Mouse (Mus musculus) CH12.LX (cell line): Measurements from ENCODE around the gene Gm9821. TPM values are rescaled to one million over a fixed set of nuclear protein-coding genes. Genes with fewer than 3 reads are reported as not detected.

Experiments used
- DNase-seq: peaks from one replicate; pipeline ENCODE4 v3.0.0-alpha.2; 2013; ENCODE audit errors: extremely low read depth
- H3K27ac ChIP-seq: 2 replicates; pipeline ENCODE4 v1.5.1; 2012; ENCODE audit warnings: low read depth, mild to moderate bottlenecking, control low read depth, moderate library complexity; ENCODE audit not compliant: insufficient read depth
- H3K27me3 ChIP-seq: replicated peaks from 2 replicates; pipeline ENCODE3; 2012; ENCODE audit warnings: inconsistent platforms
- H3K36me3 ChIP-seq, 2 experiments: replicated peaks in 1 of 2; 2 replicates each; pipeline versions ENCODE3 to v1.6.1; 2012; ENCODE audit warnings: inconsistent platforms in 1 of 2, low read length in 1 of 2, mild to moderate bottlenecking in 1 of 2, mixed read lengths in 1 of 2, moderate library complexity in 1 of 2; ENCODE audit not compliant: control insufficient read depth in 1 of 2, insufficient read depth in 1 of 2
- H3K4me1 ChIP-seq, 2 experiments: 2 replicates each; pipeline ENCODE4 v1.6.1; 2012; ENCODE audit warnings: inconsistent platforms in 1 of 2, moderate library complexity in 1 of 2; ENCODE audit not compliant: insufficient read depth in 2 of 2, control insufficient read depth in 1 of 2
- H3K4me2 ChIP-seq: 2 replicates; pipeline ENCODE4 v1.6.1; 2012; ENCODE audit warnings: low read depth, mild to moderate bottlenecking, control low read depth; ENCODE audit not compliant: poor library complexity, insufficient read depth, severe bottlenecking
- H3K4me3 ChIP-seq, 3 experiments: fragments of 150-350 bp in 1 of 3; sonication (generic) in 1 of 3; replicated peaks in 1 of 3; 2 replicates each; pipeline versions ENCODE3 to v1.5.1; 2011 to 2012; ENCODE audit warnings: low read depth in 2 of 3, low read length in 2 of 3, mild to moderate bottlenecking in 2 of 3, moderate library complexity in 2 of 3, control low read depth in 1 of 3, improper control_type of control experiment in 1 of 3, inconsistent platforms in 1 of 3, mixed read lengths in 1 of 3; ENCODE audit not compliant: poor library complexity in 1 of 3
- H3K79me2 ChIP-seq: replicated peaks from 2 replicates; pipeline ENCODE4 v1.6.1; 2012; ENCODE audit warnings: mild to moderate bottlenecking, moderate library complexity; ENCODE audit not compliant: control insufficient read depth, poor library complexity, insufficient read depth, severe bottlenecking; ENCODE audit errors: extremely low read depth
- H3K9ac ChIP-seq: 2 replicates; pipeline ENCODE4 v1.6.1; 2012; ENCODE audit warnings: low read depth, mild to moderate bottlenecking, control low read depth, moderate library complexity; ENCODE audit not compliant: insufficient read depth
- H3K9me3 ChIP-seq: replicated peaks from 2 replicates; pipeline ENCODE3; 2012; ENCODE audit warnings: low read length, inconsistent platforms, mixed read lengths
- BHLHE40 ChIP-seq: IDR thresholded peaks from 2 replicates; pipeline ENCODE4 v1.6.1; 2011; ENCODE audit warnings: mild to moderate bottlenecking, low read depth, low read length, improper control_type of control experiment
- CHD2 ChIP-seq: IDR thresholded peaks from 2 replicates; pipeline ENCODE4 v1.6.1; 2011; ENCODE audit warnings: low read length, improper control_type of control experiment
- E2F4 ChIP-seq: IDR thresholded peaks from 2 replicates; pipeline ENCODE4 v1.6.1; 2011; ENCODE audit warnings: low read depth, low read length, improper control_type of control experiment; ENCODE audit not compliant: insufficient replicate concordance
- HCFC1 ChIP-seq: IDR thresholded peaks from 2 replicates; pipeline ENCODE4 v1.6.1; 2012; ENCODE audit warnings: low read depth, mild to moderate bottlenecking, inconsistent platforms, low read length, improper control_type of control experiment
- KAT2A ChIP-seq: IDR thresholded peaks from 2 replicates; pipeline ENCODE4 v1.6.1; 2012; ENCODE audit warnings: low read length, improper control_type of control experiment, inconsistent platforms; ENCODE audit not compliant: insufficient replicate concordance
- MAFK ChIP-seq: IDR thresholded peaks from 2 replicates; pipeline ENCODE4 v1.6.1; 2011; ENCODE audit warnings: low read length, improper control_type of control experiment; ENCODE audit not compliant: insufficient replicate concordance
- MAX ChIP-seq: IDR thresholded peaks from 2 replicates; pipeline ENCODE4 v1.6.1; 2011; ENCODE audit warnings: low read length, improper control_type of control experiment
- MAZ ChIP-seq: IDR thresholded peaks from 2 replicates; pipeline ENCODE4 v1.6.1; 2012; ENCODE audit warnings: low read depth, mild to moderate bottlenecking, inconsistent platforms, low read length, improper control_type of control experiment, moderate library complexity
- MEF2A ChIP-seq: IDR thresholded peaks from 2 replicates; pipeline ENCODE4 v1.6.1; 2014; ENCODE audit warnings: low read depth, mild to moderate bottlenecking, inconsistent platforms, low read length, improper control_type of control experiment, borderline replicate concordance
- MXI1 ChIP-seq: IDR thresholded peaks from 2 replicates; pipeline ENCODE4 v1.6.1; 2011; ENCODE audit warnings: mild to moderate bottlenecking, low read depth, low read length, improper control_type of control experiment
- NELFE ChIP-seq: IDR thresholded peaks from 2 replicates; pipeline ENCODE4 v1.6.1; 2011; ENCODE audit warnings: low read depth, low read length, improper control_type of control experiment
- NRF1 ChIP-seq: IDR thresholded peaks from 2 replicates; pipeline ENCODE4 v1.6.1; 2014; ENCODE audit warnings: low read depth, mild to moderate bottlenecking, inconsistent platforms, low read length, improper control_type of control experiment, moderate library complexity
- PAX5 ChIP-seq: IDR thresholded peaks from 2 replicates; pipeline ENCODE4 v1.6.1; 2012; ENCODE audit warnings: low read length, inconsistent platforms, mixed read lengths
- POLR2A ChIP-seq: IDR thresholded peaks from 2 replicates; pipeline ENCODE4 v1.6.1; 2011; ENCODE audit warnings: low read depth, mild to moderate bottlenecking, improper control_type of control experiment, low read length
- RAD21 ChIP-seq: IDR thresholded peaks from 2 replicates; pipeline ENCODE4 v1.6.1; 2011; ENCODE audit warnings: low read depth, mild to moderate bottlenecking, low read length, improper control_type of control experiment, moderate library complexity
- RCOR1 ChIP-seq: conservative IDR thresholded peaks from 2 replicates; pipeline ENCODE4 v1.6.1; 2012; ENCODE audit warnings: low read depth, mild to moderate bottlenecking, inconsistent platforms, low read length, improper control_type of control experiment
- SIN3A ChIP-seq: IDR thresholded peaks from 2 replicates; pipeline ENCODE4 v1.6.1; 2012; ENCODE audit warnings: low read length, improper control_type of control experiment, inconsistent platforms
- SMC3 ChIP-seq: IDR thresholded peaks from 2 replicates; pipeline ENCODE4 v1.6.1; 2011; ENCODE audit warnings: low read depth, low read length, improper control_type of control experiment
- TBP ChIP-seq: conservative IDR thresholded peaks from 2 replicates; pipeline ENCODE4 v1.6.1; 2011; ENCODE audit warnings: low read depth, low read length, improper control_type of control experiment
- TCF12 ChIP-seq: IDR thresholded peaks from 2 replicates; pipeline ENCODE4 v1.6.1; 2014; ENCODE audit warnings: low read depth, mild to moderate bottlenecking, inconsistent platforms, low read length, improper control_type of control experiment
- USF2 ChIP-seq: conservative IDR thresholded peaks from 2 replicates; pipeline ENCODE4 v1.6.1; 2011; ENCODE audit warnings: low read depth, low read length, improper control_type of control experiment
- ZC3H11A ChIP-seq: IDR thresholded peaks from 2 replicates; pipeline ENCODE4 v1.6.1; 2012; ENCODE audit warnings: low read depth, mild to moderate bottlenecking, inconsistent platforms, low read length, improper control_type of control experiment
- ZMIZ1 ChIP-seq: IDR thresholded peaks from 2 replicates; pipeline ENCODE4 v1.6.1; 2012; ENCODE audit warnings: low read depth, mild to moderate bottlenecking, inconsistent platforms, low read length, improper control_type of control experiment
- dilution Hi-C: fragments of 300-500 bp; cut with MboI; formaldehyde crosslinking; loops from 2 replicates; pipeline ENCODE4 v1.14.3; 2020; ENCODE audit warnings: low sequenced_read_pairs; ENCODE audit not compliant: extremely low pct_unique_long_range_greater_than_20kb, extremely low pct_ligation_motif_present
- in situ Hi-C: fragments of 300-500 bp; cut with MboI; formaldehyde crosslinking; loops from 3 replicates; pipeline ENCODE4 v1.14.3; 2019; ENCODE audit warnings: low sequenced_read_pairs, low pct_ligation_motif_present, low pct_unique_long_range_greater_than_20kb, mixed read lengths
- polyA plus RNA-seq: library from polyadenylated mRNA; unstranded; fragments of >175 nt; gene quantifications from 2 replicates; pipeline ENCODE4 v1.2.1, GENCODE M21; 2012; ENCODE audit warnings: low read depth; ENCODE audit not compliant: insufficient read length
- total RNA-seq, 2 experiments: library from RNA; depleted of rRNA; stranded (reverse); fragments of 300-350 nt in 1 of 2; fragments of >200 nt in 1 of 2; gene quantifications; 2 replicates each; pipeline ENCODE4 v1.2.3; 2012 to 2014

The Gm9821 gene
- total and polyA plus RNA-seq, 3 experiments, result 0.25 to 3.8 TPM; not detected in 1

DNA sequence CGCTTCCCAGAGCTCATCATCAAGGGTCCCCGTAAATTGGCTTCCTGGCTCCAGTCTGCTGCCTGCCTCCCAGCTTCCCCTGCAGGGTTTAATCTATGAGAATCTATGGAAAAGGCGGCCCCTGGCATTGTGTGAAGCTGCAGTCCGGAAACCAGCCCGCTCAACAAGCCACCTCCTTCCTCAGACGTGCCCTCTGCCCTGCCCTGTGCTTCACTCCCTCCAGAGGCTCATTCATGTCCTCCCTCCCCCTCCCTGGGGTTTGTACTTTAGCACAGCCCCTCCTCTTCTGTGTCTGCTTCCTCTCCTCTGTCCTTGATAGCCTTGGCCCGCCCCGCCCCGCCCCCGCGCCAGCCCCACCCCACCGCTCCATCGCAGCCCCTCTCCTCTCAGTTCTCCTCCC lies 38.9 kb downstream of the Gm9821 start:
- in situ Hi-C loops, result no loop called here
- H3K9ac ChIP-seq, result peak overlapping the region; percentile 41
- H3K27ac ChIP-seq, result peak overlapping the region; percentile 20
- peak; percentile 94 for DNase-seq
- H3K79me2 ChIP-seq, result no peaks in the 10 kb centered on the region
- TF ChIP-seq PAX5, result no peak
- TF ChIP-seq SMC3, result no peak
- TF ChIP-seq USF2, result no peak
- TF ChIP-seq TBP, result peak; percentile 65; the same call in 1 of the 2 replicates
- TF ChIP-seq MAFK, result no peak
- TF ChIP-seq RAD21, result no peak; the same call in 1 of the 2 replicates
- TF ChIP-seq ZC3H11A, result no peak
- no peak for TF ChIP-seq CHD2
- peak; percentile 44 for TF ChIP-seq HCFC1
- no peak for TF ChIP-seq MAX
- TF ChIP-seq KAT2A, result no peak
- peak; percentile 55; the same call in 1 of the 2 replicates for TF ChIP-seq NELFE
- TF ChIP-seq MAZ, result peak; percentile 78
- TF ChIP-seq SIN3A, result no peak; the same call in 1 of the 2 replicates
- TF ChIP-seq MXI1, result no peak
- no peak for TF ChIP-seq RCOR1
- TF ChIP-seq E2F4, result no peak
- no peak for TF ChIP-seq MEF2A
- TF ChIP-seq NRF1, result no peak
- TF ChIP-seq TCF12, result peak; percentile 50; the same call in 1 of the 2 replicates
- TF ChIP-seq BHLHE40, result no peak
- TF ChIP-seq ZMIZ1, result peak; percentile 34; the same call in 1 of the 2 replicates
- peak; percentile 79 for TF ChIP-seq POLR2A
- H3K9me3 ChIP-seq, result peaks cover 2% of the 10 kb centered on the region
- H3K4me2 ChIP-seq, result peak overlapping the region; percentile 78
- dilution Hi-C loops, result no loop called here
- peak overlapping the region; percentile 19 to 41 (median 35) for H3K4me3 ChIP-seq
- peaks cover 2% of the 10 kb centered on the region for H3K27me3 ChIP-seq
- peaks cover 9 to 29% of the 10 kb centered on the region in 2 experiments for H3K4me1 ChIP-seq
- peaks cover 0 to 7% of the 10 kb centered on the region in 2 experiments for H3K36me3 ChIP-seq
